Mouse (Mus musculus) embryonic fibroblast, embryonic 13.5 days (primary cell): Measurements from ENCODE around the gene Dtl.

Experiments used
- CTCF ChIP-seq: IDR thresholded peaks from 2 replicates; pipeline ENCODE4 v1.5.1; 2011; ENCODE audit warnings: mild to moderate bottlenecking, control low read depth, low read length, moderate library complexity, borderline replicate concordance; ENCODE audit not compliant: insufficient read depth
- POLR2A ChIP-seq: IDR thresholded peaks from 2 replicates; pipeline ENCODE4 v1.6.1; 2011; ENCODE audit warnings: low read depth, mild to moderate bottlenecking, control low read depth, low read length, moderate library complexity

- TF ChIP-seq POLR2A (no peak), CTCF (no peak)
Observed at GRCm38 (mm10) chr1:191511503-191511902, 63.8 kb downstream of the Dtl start.
